Mouse (Mus musculus): ENCODE results near the gene Prss54.

Gene Prss54

DNA sequence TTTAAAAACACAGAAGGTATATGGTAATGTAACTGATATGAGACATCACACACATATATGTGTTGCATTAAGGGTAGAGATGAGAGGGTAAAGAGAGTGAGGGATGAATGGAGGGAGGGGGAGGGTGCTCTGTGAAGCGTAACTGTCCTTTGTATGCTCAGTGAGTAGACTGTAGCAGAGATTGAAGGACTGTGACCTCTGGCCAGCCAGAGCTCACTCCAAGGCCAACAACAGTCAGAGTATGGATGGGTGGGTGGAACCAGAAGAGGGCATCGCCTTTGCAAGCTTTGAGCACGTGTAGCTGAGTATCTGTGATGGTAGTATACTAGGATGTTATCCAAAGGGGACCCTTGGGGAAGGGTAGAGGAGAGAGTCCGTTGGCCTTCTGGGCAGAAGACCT is 24.6 kb downstream of the Prss54 start:
- no peak for DNase-seq (ENCODE audit: low spot score)

DNA sequence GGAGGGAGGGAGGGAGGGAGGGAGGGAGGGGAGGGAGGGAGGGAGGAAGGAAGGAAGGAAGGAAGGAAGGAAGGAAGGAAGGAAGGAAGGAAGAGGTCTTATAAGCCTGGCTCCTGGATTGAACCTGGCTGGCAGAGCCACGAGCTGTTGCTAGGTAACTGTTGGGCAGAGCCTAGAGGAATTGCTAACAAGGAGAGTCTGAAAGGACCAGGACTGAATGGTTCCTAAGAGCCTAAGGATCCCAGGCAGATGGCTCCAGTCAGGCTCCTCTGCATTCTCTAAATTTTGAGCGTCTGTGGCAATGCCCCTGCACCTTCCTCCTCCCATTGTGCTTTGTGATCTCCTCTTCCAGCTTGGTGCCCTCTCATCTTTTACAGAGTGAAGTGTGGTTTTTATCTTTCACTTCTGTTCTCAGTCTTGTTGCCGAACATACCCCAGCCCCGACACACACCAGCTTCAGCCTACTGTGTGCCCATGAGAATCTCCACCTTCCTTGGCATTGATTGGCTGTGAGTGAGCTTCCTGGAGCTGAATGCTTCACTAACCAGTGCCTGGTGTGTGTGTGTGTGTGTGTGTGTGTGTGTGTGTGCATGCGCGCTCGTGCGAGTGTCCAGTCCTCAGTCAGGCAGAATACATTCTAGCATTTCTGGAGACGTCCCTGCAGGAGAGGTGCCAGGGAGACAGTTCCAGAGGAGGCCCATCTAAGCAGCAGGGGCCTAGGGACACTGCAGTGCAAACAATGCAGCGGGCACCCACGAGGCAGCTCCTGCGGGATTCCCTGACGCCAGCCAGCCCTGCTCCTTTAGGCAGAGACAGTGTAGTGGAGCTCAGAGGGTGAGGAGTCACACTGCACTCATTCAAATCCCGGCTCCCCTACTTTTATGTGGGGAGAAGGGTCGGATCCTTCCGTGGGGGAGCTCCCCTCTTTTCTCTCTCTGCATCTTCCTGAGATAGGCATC is 26.0 kb downstream of the Prss54 start:
- DNase-seq (ENCODE audit: low spot score), result no peak

DNA sequence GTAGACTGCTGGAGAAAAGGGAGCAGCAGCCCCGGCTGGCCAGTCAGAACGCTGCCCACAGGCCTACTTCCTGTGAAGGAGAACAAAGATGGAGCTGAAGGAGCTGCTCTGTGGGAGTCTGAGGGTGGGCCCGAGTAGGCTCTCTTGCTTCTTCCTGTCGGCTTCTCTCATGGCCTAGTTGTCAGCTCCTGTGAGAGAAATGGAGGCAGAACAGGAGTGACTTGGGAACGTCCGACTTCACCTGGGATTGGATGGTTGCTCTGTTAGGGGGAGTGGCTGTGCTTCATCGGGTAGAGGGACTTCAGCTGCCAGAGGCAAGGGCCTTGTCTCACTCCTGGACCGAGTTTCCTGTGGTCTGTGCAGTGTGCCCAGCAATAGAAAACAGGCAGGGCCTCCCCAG is 28.2 kb downstream of the Prss54 start:
- no peak for DNase-seq (ENCODE audit: low spot score)

DNA sequence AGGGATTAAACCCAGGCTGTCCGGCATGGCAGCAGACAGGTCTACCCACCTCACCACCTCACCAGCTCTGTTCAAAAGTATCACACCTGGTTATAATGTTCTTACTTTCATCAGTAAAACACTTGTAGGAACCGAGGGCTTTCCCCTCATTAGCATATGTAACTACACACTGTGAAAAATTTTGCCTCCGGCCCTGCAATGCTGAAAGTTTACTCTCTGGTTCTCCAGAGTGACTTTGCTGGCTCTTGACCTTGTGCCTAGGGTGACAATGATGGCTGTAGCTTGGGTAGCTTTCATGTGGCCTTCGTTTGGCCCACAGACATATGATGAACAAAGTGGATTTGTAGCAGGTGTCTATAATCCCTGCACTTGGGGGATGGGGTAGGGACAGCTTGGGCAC is 29.2 kb downstream of the Prss54 start:
- DNase-seq (ENCODE audit: low spot score), result no peak

DNA sequence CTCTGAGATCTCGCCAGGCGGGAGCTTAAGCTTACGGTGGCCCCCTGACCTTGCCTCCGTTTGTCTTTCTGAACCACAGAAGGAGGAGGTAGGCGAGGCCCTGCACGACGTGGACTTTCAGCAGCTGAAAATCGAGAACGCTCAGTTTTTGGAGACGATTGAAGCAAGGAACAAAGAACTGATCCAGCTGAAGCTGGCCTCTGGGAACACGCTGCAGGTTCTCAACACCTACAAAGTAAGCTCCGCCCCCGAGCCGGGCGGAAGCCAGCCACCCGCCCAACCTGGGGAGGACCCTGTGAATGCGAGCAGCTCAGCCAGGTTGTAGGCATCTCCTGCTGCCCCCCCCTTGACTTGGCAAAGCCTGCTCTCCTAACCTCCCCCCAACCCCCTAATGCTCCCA is 30.3 kb downstream of the Prss54 start:
- no peak for DNase-seq (ENCODE audit: low spot score)

DNA sequence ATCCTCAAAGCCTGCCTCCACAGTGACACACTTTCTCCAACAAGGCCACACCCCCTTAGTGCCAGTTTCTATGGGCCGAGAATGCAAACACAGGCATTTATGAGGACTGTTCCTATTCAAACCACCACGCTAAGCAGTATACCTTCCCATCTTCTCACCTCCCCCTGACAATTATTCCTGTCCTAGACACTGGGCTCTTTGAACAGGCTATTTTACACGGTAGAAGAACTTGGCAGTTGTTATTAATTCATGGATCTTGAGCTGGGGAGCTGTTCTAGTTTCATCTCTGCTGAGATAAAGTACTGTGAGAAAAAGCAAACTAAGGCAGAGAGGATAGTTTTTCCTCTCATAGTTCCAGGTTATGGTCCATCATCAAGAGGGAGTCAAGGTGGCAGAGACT is 33.1 kb downstream of the Prss54 start:
- no peak for DNase-seq (ENCODE audit: low spot score)

DNA sequence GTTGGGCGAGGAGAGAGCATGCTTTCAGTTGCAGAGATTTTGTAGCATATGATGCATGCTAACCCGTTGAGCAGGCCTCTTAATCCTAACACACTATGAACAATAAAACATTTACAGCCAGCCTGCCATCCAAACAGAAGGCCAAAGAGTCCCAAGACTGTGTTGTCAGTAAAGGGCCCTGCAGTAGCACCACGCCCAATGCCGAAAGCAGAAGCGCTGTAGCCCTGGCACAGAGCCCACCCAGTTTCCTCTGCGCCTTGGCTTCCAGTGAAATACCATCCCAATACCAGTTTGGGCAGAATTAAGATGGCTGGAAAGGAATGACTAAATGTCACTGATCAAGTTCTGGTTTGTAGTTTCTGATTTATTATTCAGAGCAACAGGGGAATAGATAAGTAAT is 33.9 kb downstream of the Prss54 start:
- DNase-seq (ENCODE audit: low spot score), result no peak

DNA sequence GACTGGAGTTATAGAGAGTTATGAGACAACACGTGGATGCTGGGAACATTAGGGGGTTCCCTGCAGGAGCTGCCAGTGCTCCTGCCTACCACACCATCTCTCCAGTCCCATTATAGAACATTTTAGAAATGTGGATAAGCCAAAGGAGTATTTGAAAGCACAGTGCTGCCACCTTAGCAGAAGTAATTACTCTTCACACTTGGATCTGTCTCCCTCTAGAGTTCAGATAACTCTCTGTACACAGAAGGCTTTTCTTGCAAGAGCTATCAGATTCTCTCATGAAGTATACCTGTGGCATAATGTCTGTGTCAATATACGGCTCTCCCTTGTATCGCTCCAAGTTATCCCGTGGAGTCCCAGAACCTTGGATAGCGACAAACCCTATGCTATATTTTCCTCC is 36.7 kb downstream of the Prss54 start:
- DNase-seq (ENCODE audit: low spot score), result no peak

DNA sequence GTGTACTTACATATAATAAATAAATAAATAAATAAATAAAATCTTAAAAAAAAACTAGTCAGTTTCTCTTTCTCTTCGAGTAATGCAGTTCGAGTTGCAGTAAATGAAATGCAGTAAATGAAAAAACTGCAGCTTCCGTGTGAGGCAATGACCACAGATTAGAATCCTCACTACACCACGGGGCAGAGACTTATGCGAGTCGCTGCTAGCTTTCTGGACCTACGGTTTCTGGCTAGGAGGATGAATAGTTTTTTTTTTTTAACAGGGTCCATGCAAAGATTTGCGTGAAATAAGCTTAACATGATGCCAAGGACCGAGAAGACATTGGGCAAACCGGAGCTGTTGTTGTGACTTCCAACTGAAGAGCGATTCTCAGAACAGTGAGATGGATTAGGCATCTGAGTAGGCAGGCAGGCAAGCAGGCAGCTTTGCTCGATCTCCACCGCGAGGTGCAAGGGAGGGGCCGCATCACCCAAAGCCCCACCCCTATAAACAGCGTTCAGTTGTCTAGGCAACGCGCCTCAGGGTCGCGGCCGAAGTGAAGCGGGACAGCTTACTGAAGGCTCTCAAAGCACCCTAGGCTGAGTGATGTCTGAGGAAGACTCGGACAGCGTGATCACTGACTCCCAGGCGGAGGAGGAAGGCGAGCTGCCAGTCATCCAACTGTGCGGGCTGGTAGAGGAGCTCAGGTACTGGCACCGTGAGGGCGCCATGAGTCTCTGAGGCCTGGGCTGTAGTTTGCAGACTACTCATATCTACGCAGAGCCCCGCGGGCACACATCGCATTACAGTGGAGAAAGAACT is 42.4 kb downstream of the Prss54 start, which contains the start of gene Ccdc113:
Ccdc113 (plus strand) TSS at position 502 of the 804 bp plus-strand sequence.
- peak; percentile 70 for DNase-seq (ENCODE audit: low spot score)

DNA sequence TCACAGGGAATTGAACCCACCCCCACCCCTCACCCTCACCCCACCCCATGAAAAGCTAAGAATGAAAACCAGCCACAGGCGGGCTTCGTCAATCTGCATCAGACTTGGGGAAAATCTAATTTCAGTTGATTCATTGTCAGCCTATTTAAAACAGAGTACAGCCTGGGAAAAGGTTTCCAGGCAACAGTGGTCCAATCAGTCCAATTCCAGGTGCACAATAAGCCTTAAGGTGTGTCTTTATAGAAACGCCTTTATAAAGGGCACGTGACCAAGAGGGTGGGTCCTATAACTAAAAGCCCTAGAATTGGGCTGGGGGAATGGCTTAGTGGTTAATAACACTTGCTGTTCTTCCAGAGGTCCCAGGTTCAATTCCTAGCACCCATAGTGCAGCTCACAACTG is 43.9 kb downstream of the Prss54 start:
- DNase-seq (ENCODE audit: low spot score), result no peak

DNA sequence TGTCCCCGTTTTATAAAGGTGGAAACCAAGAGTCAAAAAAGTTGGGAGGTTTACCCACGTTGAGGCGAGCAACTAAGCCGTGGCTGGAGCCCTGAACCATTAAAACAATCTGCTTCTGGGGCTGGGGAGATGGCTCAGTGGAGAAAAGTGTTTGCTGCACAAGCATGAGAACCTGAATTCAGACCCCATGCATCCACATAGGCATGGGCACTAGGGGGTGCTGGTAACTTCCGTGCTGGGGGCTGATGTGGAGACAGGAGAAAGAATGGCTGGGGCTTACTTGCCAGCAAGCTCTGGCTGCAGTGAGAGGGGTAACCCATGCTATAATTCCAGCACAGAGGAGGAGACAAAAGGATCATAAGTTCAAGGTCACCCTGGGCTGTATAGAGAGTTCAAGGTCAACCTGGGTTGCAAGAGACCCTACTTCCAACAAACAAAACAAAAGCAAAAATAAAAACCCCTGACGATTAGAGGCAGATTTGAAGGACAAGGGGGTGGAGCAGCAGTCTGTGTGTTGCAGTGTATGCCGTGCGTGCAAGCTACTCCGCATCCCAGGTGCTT is 47.3 kb downstream of the Prss54 start:
- DNase-seq (ENCODE audit: low spot score), result no peak

DNA sequence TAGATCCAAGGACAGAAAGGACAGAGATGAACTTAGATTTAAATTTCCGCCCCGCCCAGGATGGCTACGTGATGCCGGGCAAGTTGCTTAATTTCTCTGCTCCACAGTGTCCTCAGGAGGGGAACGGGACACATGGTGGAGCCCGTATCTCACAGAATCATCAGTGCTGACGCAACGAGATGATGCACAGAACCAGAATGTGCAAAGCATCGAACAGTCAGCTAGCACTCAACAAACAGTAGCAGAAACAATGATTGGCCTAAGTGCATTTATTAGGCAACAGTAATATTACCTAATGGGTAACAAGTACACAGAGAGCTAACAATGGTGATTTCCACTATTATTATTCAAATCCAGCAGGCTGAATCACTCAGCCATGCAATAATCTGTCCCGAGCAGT is 47.9 kb downstream of the Prss54 start:
- DNase-seq (ENCODE audit: low spot score), result no peak

DNA sequence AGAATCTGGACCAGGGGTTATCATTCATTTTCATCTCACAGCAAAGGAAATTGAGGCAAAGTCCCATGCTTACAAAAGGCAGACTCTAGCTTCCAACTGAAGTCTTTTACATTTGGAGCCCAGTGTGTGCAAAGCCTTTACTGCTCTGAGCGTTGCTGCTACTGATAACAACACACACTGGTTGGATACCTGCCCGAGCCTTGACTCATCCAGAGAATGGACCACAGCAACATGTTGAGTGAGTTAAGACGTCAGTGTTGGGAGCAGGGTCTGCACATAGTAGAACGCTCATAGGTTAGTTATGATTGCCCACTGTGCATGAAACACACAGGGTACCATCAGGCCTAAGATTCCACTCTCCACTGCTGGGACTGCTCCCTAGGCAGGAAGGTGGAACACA is 52.1 kb downstream of the Prss54 start:
- no peak for DNase-seq (ENCODE audit: low spot score)

DNA sequence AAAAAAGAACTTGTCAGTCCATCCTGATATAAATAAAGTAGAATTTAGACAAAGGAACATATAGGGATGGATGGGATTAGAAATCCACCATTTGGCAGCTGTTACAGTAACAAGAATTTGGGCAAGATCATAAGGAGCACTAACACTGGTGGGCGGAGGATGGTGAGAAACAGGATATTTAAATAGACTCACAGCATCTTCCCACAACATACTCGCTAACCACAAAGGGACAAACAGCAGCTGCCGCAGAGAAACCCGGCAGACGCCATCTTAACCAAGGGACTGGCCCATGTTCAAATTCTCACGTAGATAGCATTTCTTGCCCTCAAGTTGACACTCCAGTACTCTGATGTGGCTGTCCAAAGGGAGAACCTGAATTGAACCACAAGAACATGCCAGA is 59.2 kb downstream of the Prss54 start:
- DNase-seq (ENCODE audit: low spot score), result no peak

DNA sequence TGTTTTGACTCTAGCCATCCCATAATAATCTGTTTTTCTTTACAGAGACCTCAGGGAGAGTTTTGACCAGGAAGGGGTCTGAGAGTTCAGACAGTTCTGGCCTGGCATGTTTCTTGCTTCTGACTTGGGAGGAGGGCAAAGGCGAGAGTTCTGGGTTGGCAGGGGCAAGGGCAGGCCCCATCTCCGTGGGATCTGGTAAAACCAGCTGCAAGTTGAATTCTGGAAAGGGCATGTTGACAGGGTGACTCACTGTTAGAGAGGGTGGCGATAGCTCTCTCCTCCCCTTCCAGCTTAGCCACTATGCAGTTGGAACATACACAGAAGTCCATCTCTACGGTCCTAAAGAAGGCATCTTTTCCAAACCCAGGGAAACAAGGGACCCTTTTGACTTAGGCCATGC is 62.9 kb downstream of the Prss54 start:
- DNase-seq (ENCODE audit: low spot score), result no peak

DNA sequence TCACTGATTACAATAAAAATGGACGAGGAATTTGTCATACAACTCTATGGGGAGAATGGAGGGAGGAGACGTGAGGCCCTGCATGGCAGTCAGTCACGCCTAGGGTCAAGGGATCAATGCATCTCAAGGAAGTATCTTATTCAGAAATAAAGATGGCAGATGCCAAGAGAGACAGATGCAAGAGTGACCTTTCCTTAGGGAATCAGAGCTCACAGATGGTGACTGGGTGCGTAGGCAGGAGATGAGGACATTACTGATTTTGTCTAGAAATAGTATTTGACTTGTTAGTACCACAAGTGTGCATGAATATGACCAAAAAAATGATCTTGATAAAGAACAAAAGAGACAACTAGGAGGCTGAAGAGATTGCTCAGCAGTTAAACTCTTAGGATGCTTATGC is 63.9 kb downstream of the Prss54 start:
- DNase-seq (ENCODE audit: low spot score), result no peak

Measured in ovary, adult 18-20 months (tissue).